Mouse (Mus musculus): ENCODE measurements at regions not wholly inside any gene's neighbourhood (a gene's known extent, or its start where the extent isn't known, plus 50 kb on each side); places are given as distances from the start of the nearest gene placed in this dataset.

DNA sequence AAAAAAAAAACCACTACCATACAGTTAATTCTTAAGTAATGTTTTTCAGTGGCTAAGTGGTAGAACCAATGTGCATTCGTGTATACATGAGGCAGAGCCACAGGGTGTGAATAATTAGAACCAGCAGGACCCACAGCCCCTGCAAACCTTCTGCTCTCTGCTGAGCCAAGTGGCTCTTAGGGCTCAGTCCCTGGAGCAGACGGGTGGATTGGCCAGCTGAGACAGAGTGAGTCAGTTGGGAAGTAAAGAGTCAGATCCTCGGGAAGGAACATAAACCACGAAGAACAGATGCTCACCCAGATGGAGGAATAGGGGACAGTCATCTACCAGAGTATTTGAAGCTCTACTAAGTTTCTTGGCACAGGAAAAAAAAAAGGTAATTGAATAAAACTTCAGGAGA is 293.1 kb downstream of the Basp1 start:
- TF ChIP-seq CTCF (conservative IDR thresholded peaks at IDR 0.05; ENCODE audit: low read length) (no peak), NANOG (IDR thresholded peaks at IDR 0.05; ENCODE audit: borderline replicate concordance, low read length) (no peak), POU5F1 (IDR thresholded peaks at IDR 0.05; ENCODE audit: borderline replicate concordance, low read length) (no peak)
